Mouse (Mus musculus) MEL (cell line): Measurements from ENCODE around the gene Itgbl1.

ENCODE experiments used
- CTCF ChIP-seq, 3 experiments: IDR thresholded peaks in 2 of 3; conservative IDR thresholded peaks in 1 of 3; 2 replicates each; pipeline ENCODE4 v1.5.1; 2011 to 2012; ENCODE audit warnings: low read length in 3 of 3, low read depth in 2 of 3, mild to moderate bottlenecking in 2 of 3, improper control_type of control experiment in 1 of 3, inconsistent platforms in 1 of 3, mixed read lengths in 1 of 3, moderate library complexity in 1 of 3; ENCODE audit not compliant: control insufficient read depth in 1 of 3, insufficient read depth in 1 of 3, poor library complexity in 1 of 3, severe bottlenecking in 1 of 3
- POLR2AphosphoS2 ChIP-seq: IDR thresholded peaks from 2 replicates; pipeline ENCODE4 v1.6.1; 2011; ENCODE audit warnings: low read length, improper control_type of control experiment

DNA sequence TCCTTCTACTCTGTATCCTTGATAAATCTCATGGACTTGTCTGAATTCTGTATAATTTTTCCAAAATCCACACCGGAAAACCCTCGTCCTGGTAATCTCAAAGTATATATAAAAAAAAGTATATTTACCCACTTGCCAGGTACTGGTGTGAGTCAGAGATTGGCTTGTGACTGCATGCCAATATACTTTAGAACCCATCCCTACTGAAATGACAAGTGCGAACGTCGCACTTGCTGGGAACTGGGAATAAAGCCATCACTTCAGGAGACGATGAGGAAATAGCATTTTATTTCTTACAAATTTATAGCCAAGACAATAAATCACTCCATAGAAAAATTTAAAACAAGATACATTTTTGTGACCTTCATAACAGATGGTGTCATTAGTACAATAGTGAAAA is 308.2 kb downstream of the Itgbl1 start:
- TF ChIP-seq POLR2AphosphoS2 = no peak
- TF ChIP-seq CTCF (IDR thresholded peaks at IDR 0.05 in 2 of 3, conservative IDR thresholded peaks at IDR 0.05 in 1 of 3; ENCODE audit: control insufficient read depth in 1 of 3, insufficient read depth in 1 of 3, low read depth in 2 of 3, low read length in 3 of 3, poor library complexity in 1 of 3, severe bottlenecking in 1 of 3) = no peak
